Mouse (Mus musculus) cerebellum, postnatal 25 days (tissue): ENCODE measurements at regions not wholly inside any gene's neighbourhood (a gene's known extent, or its start where the extent isn't known, plus 50 kb on each side); places are given as distances from the start of the nearest gene placed in this dataset.

Source experiments
- DNase-seq, 2 experiments: peaks; one replicate each; pipeline ENCODE4 v3.0.0; 2021; ENCODE audit warnings: mixed read lengths in 2 of 2

GRCm38 (mm10) chr10:97078022-97078473 lies 401.4 kb upstream of the Dcn start:
- DNase-seq = peak in 1 of 2 experiments; percentile 58

GRCm38 (mm10) chr10:97079575-97079974 lies 399.8 kb upstream of the Dcn start:
- DNase-seq = no peak

- peak; percentile 65 to 79 for DNase-seq
These were observed 392.1 kb upstream of the Dcn start for GRCm38 (mm10) chr10:97087286-97087685.

GRCm38 (mm10) chr10:97090254-97090653 lies 389.2 kb upstream of the Dcn start:
- no peak for DNase-seq

GRCm38 (mm10) chr10:97093886-97094285 lies 385.5 kb upstream of the Dcn start:
- DNase-seq = no peak

GRCm38 (mm10) chr10:97114501-97114900 lies 364.9 kb upstream of the Dcn start:
- no peak for DNase-seq

- DNase-seq = no peak
These were observed 356.7 kb upstream of the Dcn start for GRCm38 (mm10) chr10:97122693-97123092.

- no peak for DNase-seq
These were observed 337.8 kb upstream of the Dcn start for GRCm38 (mm10) chr10:97141561-97141960.

- DNase-seq = peak; percentile 59 to 69
These were observed 320.6 kb upstream of the Dcn start for GRCm38 (mm10) chr10:97158561-97159395.

GRCm38 (mm10) chr10:97159396-97159760 lies 320.0 kb upstream of the Dcn start:
- DNase-seq = peak; percentile 43 to 72

- DNase-seq = peak; percentile 59 to 64
These were observed 319.4 kb upstream of the Dcn start for GRCm38 (mm10) chr10:97159831-97160575.

GRCm38 (mm10) chr10:97160892-97161291 lies 318.5 kb upstream of the Dcn start:
- DNase-seq = peak; percentile 42 to 49

- DNase-seq = no peak
These were observed 300.9 kb upstream of the Dcn start for GRCm38 (mm10) chr10:97178468-97178867.

- no peak for DNase-seq
These were observed 289.7 kb upstream of the Dcn start for GRCm38 (mm10) chr10:97189696-97190095.

- no peak for DNase-seq
These were observed 268.1 kb upstream of the Dcn start for GRCm38 (mm10) chr10:97211238-97211695.

GRCm38 (mm10) chr10:97211785-97212398 lies 267.5 kb upstream of the Dcn start:
- no peak for DNase-seq

GRCm38 (mm10) chr10:97219474-97219873 lies 259.9 kb upstream of the Dcn start:
- peak; percentile 65 to 80 for DNase-seq

- no peak for DNase-seq
These were observed 259.0 kb upstream of the Dcn start for GRCm38 (mm10) chr10:97220431-97220830.

- DNase-seq = no peak
These were observed 243.8 kb upstream of the Dcn start for GRCm38 (mm10) chr10:97235631-97236030.

- no peak for DNase-seq
These were observed 237.9 kb upstream of the Dcn start for GRCm38 (mm10) chr10:97241476-97241875.

GRCm38 (mm10) chr10:97245674-97246073 lies 233.7 kb upstream of the Dcn start:
- DNase-seq = no peak

- no peak for DNase-seq
These were observed 230.9 kb upstream of the Dcn start for GRCm38 (mm10) chr10:97248522-97248921.

- no peak for DNase-seq
These were observed 229.6 kb upstream of the Dcn start for GRCm38 (mm10) chr10:97249760-97250159.
